Mouse (Mus musculus): ENCODE data around the gene Cfap43. TPM values are rescaled to one million over a fixed set of nuclear protein-coding genes. Genes with fewer than 3 reads are reported as not detected.
A peak's percentile ranks its signal among the peaks of the same experiment; 100 is the strongest.

Gene Cfap43
- polyA plus RNA-seq, 1 experiment from 2014 or later = 0.38 TPM

DNA sequence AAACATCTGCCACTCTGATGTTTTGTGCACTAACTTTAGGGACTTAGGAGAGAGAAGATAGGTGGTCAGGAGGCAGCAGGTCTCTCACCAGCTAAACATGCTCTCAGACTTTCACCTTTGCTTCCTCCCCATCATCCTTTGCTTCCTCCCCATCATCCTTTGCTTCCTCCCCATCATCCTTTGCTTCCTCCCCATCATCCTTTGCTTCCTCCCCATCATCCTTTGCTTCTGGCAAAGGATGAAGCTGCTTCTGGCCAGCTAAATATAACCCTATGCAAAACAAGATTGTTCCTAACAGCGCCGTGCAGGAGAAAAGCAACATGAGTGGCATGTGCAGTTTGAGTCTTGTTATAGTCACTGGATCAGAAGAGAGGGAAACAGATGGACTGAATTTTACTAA lies 172.0 kb downstream of the Cfap43 start:
- Histone ChIP-seq H3K4me3 (ENCODE audit: low read length) (no peak overlapping the region), H3K4me2 (ENCODE audit: low read depth, low read length) (no peak overlapping the region), H3K27me3 (ENCODE audit: control insufficient read depth, insufficient read depth, low read length) (no peaks in the 10 kb centered on the region), H3K9ac (ENCODE audit: low read length) (no peak overlapping the region), H3K9me3 (replicated peaks; ENCODE audit: control insufficient read depth, low read length) (no peaks in the 10 kb centered on the region), H3K4me1 (ENCODE audit: control insufficient read depth, insufficient read depth, low read length) (no peaks in the 10 kb centered on the region), H3K27ac (ENCODE audit: low read length) (no peak overlapping the region), H3K36me3 (ENCODE audit: control insufficient read depth, insufficient read depth) (no peaks in the 10 kb centered on the region)
- no peak for ATAC-seq (replicated peaks; ENCODE audit: extremely low read depth, insufficient read depth, low FRiP score)
- 81% methylated on average over 2 of the region's 2 CpGs for WGBS

DNA sequence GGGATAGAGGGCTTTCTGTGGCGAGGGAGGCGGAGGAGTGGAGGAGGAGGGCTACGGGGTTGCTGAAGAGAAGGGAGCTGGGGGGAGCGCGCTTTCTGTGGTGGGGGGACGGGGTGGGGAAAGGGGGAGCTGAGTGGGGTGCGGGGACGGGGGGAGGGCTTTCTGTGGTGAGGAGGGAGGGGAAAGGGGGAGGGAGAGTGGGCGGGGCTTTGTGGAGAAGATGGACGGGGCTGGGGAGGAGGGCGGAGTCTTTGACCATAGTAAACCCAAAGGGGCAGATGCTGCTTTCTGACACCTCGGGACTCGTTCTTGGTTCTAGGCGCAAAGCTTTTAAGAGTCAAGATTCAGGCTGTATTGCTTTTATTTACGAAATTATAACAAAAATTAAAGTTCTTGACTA lies 187.2 kb downstream of the Cfap43 start:
- H3K27ac ChIP-seq (ENCODE audit: low read length) = peak overlapping the region; percentile 99
- peak overlapping the region; percentile 96 for H3K4me3 ChIP-seq (ENCODE audit: low read length)
- no peaks in the 10 kb centered on the region for H3K9me3 ChIP-seq (replicated peaks; ENCODE audit: control insufficient read depth, low read length)
- peak overlapping the region; percentile 91 for H3K9ac ChIP-seq (ENCODE audit: low read length)
- H3K36me3 ChIP-seq (ENCODE audit: control insufficient read depth, insufficient read depth) = peaks cover 28% of the 10 kb centered on the region
- H3K27me3 ChIP-seq (ENCODE audit: control insufficient read depth, insufficient read depth, low read length) = no peaks in the 10 kb centered on the region
- WGBS = 2% methylated on average over 14 of the region's 15 CpGs
- no peak for ATAC-seq (replicated peaks; ENCODE audit: extremely low read depth, insufficient read depth, low FRiP score)
- H3K4me2 ChIP-seq (ENCODE audit: low read depth, low read length) = peak overlapping the region; percentile 73
- peaks cover 22% of the 10 kb centered on the region for H3K4me1 ChIP-seq (ENCODE audit: control insufficient read depth, insufficient read depth, low read length)

DNA sequence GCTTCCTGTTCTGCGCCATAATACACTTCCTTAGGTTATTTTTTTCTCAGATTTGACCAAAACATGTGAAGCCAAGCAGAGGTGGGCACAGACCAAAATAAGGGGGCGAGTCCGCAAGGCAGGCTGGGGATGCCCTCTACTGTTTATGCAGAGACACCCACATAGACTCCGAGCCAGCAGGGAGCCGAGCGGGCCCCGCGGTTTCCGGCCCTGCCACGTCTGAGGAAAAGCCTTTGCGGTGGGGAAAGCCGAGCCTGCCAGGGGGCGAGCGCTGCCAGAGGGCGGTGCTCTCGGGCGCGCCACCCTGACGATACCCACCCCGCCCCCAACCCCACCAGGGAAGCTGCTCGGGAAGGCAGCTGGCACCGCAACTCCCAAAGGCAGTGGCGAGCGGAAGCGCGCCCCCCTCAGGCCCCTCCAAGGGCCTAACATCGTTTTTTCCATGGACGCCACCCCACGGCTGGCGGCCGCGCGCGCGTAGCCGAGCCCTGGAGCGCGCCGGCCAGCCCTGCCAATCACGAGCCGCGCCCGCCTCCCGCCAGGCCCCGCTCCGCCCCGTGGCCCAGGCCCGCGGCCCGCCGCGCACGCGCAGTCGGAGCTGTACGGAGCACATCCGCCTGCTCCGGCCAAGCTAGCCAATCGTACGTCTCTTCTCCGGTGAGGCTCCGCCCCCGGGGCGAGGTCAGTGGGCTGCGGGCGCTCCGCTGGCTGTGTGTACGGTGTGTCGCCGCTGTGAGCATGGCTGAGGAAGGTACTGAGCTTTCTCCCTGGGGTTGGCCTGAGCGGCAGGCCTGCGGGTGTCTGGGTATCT lies 187.8 kb downstream of the Cfap43 start, which contains the start of gene Sfr1:
TSS of gene Sfr1 (plus strand) at position 612 of the 811 bp plus-strand sequence.
- no peaks in the 10 kb centered on the region for H3K27me3 ChIP-seq (ENCODE audit: control insufficient read depth, insufficient read depth, low read length)
- H3K27ac ChIP-seq (ENCODE audit: low read length) = peak within 1 kb of the TSS; percentile 99
- H3K9ac ChIP-seq (ENCODE audit: low read length) = peak within 1 kb of the TSS; percentile 91
- no peaks in the 10 kb centered on the region for H3K9me3 ChIP-seq (replicated peaks; ENCODE audit: control insufficient read depth, low read length)
- H3K4me2 ChIP-seq (ENCODE audit: low read depth, low read length) = peak within 1 kb of the TSS; percentile 86
- peaks cover 26% of the 10 kb centered on the region for H3K36me3 ChIP-seq (ENCODE audit: control insufficient read depth, insufficient read depth)
- ATAC-seq (replicated peaks; ENCODE audit: extremely low read depth, insufficient read depth, low FRiP score) = peak; percentile 93
- H3K4me3 ChIP-seq (ENCODE audit: low read length) = peak within 1 kb of the TSS; percentile 96
- WGBS = under 1% methylated on average over 69 of the region's 72 CpGs
- H3K4me1 ChIP-seq (ENCODE audit: control insufficient read depth, insufficient read depth, low read length) = peaks cover 21% of the 10 kb centered on the region

DNA sequence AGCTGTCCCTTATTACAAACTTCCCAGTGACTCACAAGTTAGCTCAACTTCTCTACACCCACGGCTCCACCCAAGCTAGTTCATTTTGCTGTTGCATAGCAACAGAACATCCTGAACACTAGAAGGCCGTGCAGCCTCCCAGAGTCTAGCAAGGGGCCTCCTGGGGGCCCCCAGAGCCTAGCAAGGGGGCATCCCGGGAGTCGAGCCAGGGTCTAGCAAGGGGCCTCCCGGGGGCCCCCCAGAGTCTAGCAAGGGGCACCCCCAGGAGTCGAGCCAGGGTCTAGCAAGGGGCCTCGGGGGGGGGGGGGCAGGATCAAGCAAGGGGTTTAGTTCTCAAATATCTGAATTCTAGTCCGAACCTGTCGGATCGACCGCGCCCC lies 188.4 kb downstream of the Cfap43 start:
- Histone ChIP-seq H3K4me2 (ENCODE audit: low read depth, low read length) (peak overlapping the region; percentile 86), H3K36me3 (ENCODE audit: control insufficient read depth, insufficient read depth) (peaks cover 20% of the 10 kb centered on the region), H3K9me3 (replicated peaks; ENCODE audit: control insufficient read depth, low read length) (no peaks in the 10 kb centered on the region), H3K27me3 (ENCODE audit: control insufficient read depth, insufficient read depth, low read length) (no peaks in the 10 kb centered on the region), H3K9ac (ENCODE audit: low read length) (peak overlapping the region; percentile 82), H3K4me3 (ENCODE audit: low read length) (peak overlapping the region; percentile 96), H3K4me1 (ENCODE audit: control insufficient read depth, insufficient read depth, low read length) (peaks cover 15% of the 10 kb centered on the region), H3K27ac (ENCODE audit: low read length) (peak overlapping the region; percentile 99)
- peak; percentile 76 for ATAC-seq (replicated peaks; ENCODE audit: extremely low read depth, insufficient read depth, low FRiP score)
- 2% methylated on average over 12 of the region's 12 CpGs for WGBS

DNA sequence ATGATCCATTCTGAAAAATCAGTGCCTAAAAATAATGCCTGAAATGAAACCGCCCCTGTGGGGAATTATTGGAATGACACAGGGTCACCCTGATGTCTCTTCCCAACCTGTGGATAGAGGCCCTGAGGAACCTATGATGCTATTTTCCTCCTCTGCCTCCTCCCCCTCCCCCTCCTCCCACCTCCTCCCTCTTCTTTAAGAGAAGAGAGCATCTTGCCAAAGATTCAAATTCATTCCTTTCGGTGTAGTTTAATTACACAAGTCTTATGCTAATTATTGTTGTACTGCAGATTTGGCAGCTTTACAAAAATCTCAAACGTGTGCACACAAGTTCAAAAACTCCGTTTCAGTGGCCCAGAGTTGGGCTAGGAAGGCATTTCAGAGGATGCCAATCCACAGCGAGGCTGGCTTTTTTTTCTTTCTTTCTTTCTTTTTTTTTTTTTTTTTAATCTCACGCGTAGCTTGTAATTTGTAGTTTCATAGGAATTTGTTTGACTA lies 193.4 kb downstream of the Cfap43 start:
- no peak overlapping the region for H3K27ac ChIP-seq (ENCODE audit: low read length)
- WGBS = 62% methylated on average over 7 of the region's 7 CpGs
- H3K9me3 ChIP-seq (replicated peaks; ENCODE audit: control insufficient read depth, low read length) = no peaks in the 10 kb centered on the region
- no peak overlapping the region for H3K4me3 ChIP-seq (ENCODE audit: low read length)
- no peak for ATAC-seq (replicated peaks; ENCODE audit: extremely low read depth, insufficient read depth, low FRiP score)
- no peak overlapping the region for H3K4me2 ChIP-seq (ENCODE audit: low read depth, low read length)
- H3K9ac ChIP-seq (ENCODE audit: low read length) = no peak overlapping the region
- H3K36me3 ChIP-seq (ENCODE audit: control insufficient read depth, insufficient read depth) = no peaks in the 10 kb centered on the region
- H3K4me1 ChIP-seq (ENCODE audit: control insufficient read depth, insufficient read depth, low read length) = peaks cover 9% of the 10 kb centered on the region
- no peaks in the 10 kb centered on the region for H3K27me3 ChIP-seq (ENCODE audit: control insufficient read depth, insufficient read depth, low read length)

DNA sequence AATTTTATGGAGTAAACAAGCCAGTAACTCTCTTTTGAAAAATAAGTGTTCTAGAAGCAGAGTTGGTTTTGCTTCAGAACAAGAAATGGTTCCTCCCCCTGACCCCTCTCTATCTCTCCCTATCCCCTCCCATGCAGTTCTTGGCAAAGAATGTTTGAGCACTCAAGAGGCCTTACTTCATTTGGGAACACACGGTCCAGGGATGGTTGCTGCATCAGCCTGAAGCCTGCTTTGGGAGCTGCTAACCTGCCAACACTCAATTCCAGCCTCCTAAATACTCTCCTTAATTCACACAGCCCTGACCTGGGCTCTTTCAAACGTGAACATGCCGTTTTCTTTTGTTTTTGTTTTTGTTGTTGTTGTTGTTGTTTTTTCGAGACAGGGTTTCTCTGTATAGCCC lies 194.2 kb downstream of the Cfap43 start:
- no peaks in the 10 kb centered on the region for H3K36me3 ChIP-seq (ENCODE audit: control insufficient read depth, insufficient read depth)
- no peak overlapping the region for H3K4me3 ChIP-seq (ENCODE audit: low read length)
- no peaks in the 10 kb centered on the region for H3K27me3 ChIP-seq (ENCODE audit: control insufficient read depth, insufficient read depth, low read length)
- ATAC-seq (replicated peaks; ENCODE audit: extremely low read depth, insufficient read depth, low FRiP score) = peak; percentile 60; the same call in 1 of the 2 replicates
- no peak overlapping the region for H3K27ac ChIP-seq (ENCODE audit: low read length)
- H3K9me3 ChIP-seq (replicated peaks; ENCODE audit: control insufficient read depth, low read length) = no peaks in the 10 kb centered on the region
- no peak overlapping the region for H3K9ac ChIP-seq (ENCODE audit: low read length)
- WGBS = 63% methylated on average over 4 of the region's 4 CpGs
- H3K4me2 ChIP-seq (ENCODE audit: low read depth, low read length) = no peak overlapping the region
- H3K4me1 ChIP-seq (ENCODE audit: control insufficient read depth, insufficient read depth, low read length) = peaks cover 4% of the 10 kb centered on the region

DNA sequence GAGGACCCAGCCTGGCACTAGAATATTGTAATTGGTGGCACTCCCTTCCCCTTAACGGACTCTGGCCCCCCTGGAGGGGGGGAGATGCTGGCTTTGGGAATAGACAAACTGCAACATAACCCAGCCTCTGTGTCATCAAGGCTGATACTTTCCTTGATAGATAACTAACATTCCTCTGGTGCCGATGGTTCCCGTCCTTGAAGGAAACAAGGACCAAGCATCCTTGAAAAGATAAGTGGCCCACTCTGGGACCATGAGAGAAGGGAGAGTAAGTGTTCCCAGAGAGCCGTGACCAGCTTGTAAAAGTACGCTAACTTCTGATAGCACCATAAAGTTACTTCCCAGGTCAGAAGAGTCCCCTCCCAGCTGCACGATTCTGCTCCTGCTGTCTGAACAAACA lies 196.6 kb downstream of the Cfap43 start:
- Histone ChIP-seq H3K36me3 (ENCODE audit: control insufficient read depth, insufficient read depth) (no peaks in the 10 kb centered on the region), H3K4me2 (ENCODE audit: low read depth, low read length) (no peak overlapping the region), H3K9ac (ENCODE audit: low read length) (no peak overlapping the region), H3K27ac (ENCODE audit: low read length) (no peak overlapping the region), H3K27me3 (ENCODE audit: control insufficient read depth, insufficient read depth, low read length) (no peaks in the 10 kb centered on the region), H3K4me3 (ENCODE audit: low read length) (no peak overlapping the region), H3K9me3 (replicated peaks; ENCODE audit: control insufficient read depth, low read length) (no peaks in the 10 kb centered on the region), H3K4me1 (ENCODE audit: control insufficient read depth, insufficient read depth, low read length) (peaks cover 3% of the 10 kb centered on the region; the same call in 1 of the 2 replicates)
- no peak for ATAC-seq (replicated peaks; ENCODE audit: extremely low read depth, insufficient read depth, low FRiP score)
- 15% methylated on average over 6 of the region's 6 CpGs for WGBS

DNA sequence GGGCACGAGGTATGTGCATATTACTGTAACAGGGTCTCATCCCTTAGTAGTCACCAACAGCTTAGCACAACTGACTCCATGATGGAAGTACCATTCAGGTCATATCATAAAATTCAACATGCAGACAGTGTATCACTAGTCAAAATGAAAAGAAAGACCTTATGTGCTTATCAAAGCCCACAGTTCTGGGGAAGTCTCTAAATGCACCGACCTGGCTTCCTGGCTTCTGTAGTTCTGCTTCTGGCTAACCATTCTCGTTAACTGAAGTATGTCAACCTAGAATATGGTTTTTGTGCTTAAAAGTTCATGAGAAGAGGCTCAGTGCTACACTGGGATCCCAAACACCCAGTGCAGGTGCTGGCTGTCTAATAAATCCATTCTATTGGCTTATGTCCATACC lies 199.9 kb downstream of the Cfap43 start:
- H3K9ac ChIP-seq (ENCODE audit: low read length) = no peak overlapping the region
- H3K9me3 ChIP-seq (replicated peaks; ENCODE audit: control insufficient read depth, low read length) = peaks cover 3% of the 10 kb centered on the region
- no peaks in the 10 kb centered on the region for H3K36me3 ChIP-seq (ENCODE audit: control insufficient read depth, insufficient read depth)
- no peak for ATAC-seq (replicated peaks; ENCODE audit: extremely low read depth, insufficient read depth, low FRiP score)
- 84% methylated on average over 3 of the region's 3 CpGs for WGBS
- no peak overlapping the region for H3K27ac ChIP-seq (ENCODE audit: low read length)
- no peaks in the 10 kb centered on the region for H3K27me3 ChIP-seq (ENCODE audit: control insufficient read depth, insufficient read depth, low read length)
- no peak overlapping the region for H3K4me3 ChIP-seq (ENCODE audit: low read length)
- H3K4me1 ChIP-seq (ENCODE audit: control insufficient read depth, insufficient read depth, low read length) = no peaks in the 10 kb centered on the region; the same call in 1 of the 2 replicates
- H3K4me2 ChIP-seq (ENCODE audit: low read depth, low read length) = no peak overlapping the region

DNA sequence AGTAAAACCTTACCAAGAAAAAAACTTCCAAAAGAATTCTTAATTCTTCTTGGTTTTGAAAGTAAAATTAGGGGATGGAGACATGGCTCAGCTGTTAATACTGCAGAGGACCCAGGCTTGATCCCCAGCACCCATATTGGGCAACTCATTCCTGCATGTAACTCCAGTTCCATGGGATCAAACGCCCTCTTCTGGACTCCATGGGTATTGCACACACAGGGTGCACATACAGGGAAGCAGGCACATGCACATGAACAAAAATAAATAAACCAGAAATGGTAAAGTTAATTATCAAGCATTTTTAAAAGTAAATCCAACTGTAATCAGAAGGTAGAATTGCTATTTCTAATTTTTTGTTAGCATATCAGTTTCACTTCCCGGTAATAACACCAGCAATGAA lies 202.9 kb downstream of the Cfap43 start:
- Histone ChIP-seq H3K9me3 (replicated peaks; ENCODE audit: control insufficient read depth, low read length) (peaks cover 3% of the 10 kb centered on the region), H3K4me2 (ENCODE audit: low read depth, low read length) (no peak overlapping the region), H3K36me3 (ENCODE audit: control insufficient read depth, insufficient read depth) (no peaks in the 10 kb centered on the region), H3K4me3 (ENCODE audit: low read length) (no peak overlapping the region), H3K9ac (ENCODE audit: low read length) (no peak overlapping the region), H3K27me3 (ENCODE audit: control insufficient read depth, insufficient read depth, low read length) (no peaks in the 10 kb centered on the region), H3K4me1 (ENCODE audit: control insufficient read depth, insufficient read depth, low read length) (no peaks in the 10 kb centered on the region), H3K27ac (ENCODE audit: low read length) (no peak overlapping the region)
- no peak for ATAC-seq (replicated peaks; ENCODE audit: extremely low read depth, insufficient read depth, low FRiP score)
- 69% methylated on average over 2 of the region's 2 CpGs for WGBS

All from heart, embryonic 16.5 days (tissue).